Mouse (Mus musculus): ENCODE measurements around the gene Zfp423.
A peak's percentile ranks its signal among the peaks of the same experiment; 100 is the strongest.

Gene Zfp423

GRCm38 (mm10) chr8:87619118-87619517 is 340.3 kb downstream of the Zfp423 start:
- peak; percentile 32 for DNase-seq (ENCODE audit: low read depth, low spot score)

- DNase-seq (ENCODE audit: low read depth, low spot score) = no peak
Observed at GRCm38 (mm10) chr8:87613701-87614100, 345.7 kb downstream of the Zfp423 start.

Measured in skeletal muscle tissue, adult 2 months (tissue).